Mouse (Mus musculus): ENCODE results near the gene Snx10.

The Snx10 gene

DNA sequence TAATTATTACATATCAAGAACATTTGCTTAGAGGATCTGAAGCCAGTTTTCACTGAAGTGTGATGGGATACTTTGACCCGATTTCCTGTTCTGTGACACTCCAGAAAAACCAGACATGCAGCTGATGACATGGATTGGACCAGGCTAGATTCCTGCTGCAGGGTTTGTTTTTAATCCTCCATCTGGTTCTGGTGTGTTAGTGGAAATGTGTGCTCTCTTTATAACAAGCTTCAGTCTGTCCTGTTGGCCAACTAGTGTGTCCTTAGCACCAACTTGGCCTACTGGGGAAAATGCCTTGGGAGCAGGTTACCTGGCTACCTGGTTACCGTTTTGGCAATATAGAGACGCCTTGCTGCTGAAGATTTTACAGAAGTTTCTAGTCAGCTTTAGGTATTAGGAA lies 63.6 kb downstream of the Snx10 start:
- no peak for DNase-seq

DNA sequence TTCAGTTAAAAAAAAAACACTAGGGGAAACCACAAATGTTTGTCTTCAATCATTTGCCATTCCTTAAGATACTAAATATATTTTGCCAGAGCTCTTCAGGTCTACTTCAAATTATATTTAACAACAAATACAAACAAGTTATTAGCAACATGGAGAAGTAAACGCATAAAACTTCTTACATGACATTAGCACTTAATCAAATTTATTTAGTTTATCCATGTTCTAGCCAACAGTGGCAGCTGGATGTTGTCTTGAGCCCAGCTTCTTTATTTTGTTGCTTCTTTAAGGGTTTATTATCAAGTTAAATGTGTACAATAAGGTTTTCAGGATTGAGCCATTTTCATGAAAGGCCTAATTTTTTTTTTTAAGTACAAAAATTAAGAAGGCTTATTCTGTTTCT lies 67.6 kb downstream of the Snx10 start:
- no peak for DNase-seq

DNA sequence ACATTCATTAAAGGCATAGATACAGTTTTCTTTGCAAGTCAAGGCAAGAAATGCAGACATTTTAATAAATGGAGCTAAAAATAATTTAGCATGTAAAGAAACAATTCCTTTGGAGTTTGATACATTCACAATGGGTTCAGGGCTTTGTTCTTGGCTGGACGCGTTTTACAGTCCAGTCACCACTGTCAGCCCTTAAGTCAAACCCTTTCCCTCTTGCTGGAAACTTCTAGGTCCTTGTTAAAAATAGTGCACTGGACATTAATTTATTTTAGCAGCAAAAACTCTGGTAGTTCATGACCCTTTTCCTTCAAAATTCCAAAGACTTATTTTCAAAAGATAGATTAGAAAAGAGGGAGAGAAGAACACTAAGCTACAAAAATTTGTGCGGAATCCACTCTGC lies 68.1 kb downstream of the Snx10 start:
- no peak for DNase-seq

DNA sequence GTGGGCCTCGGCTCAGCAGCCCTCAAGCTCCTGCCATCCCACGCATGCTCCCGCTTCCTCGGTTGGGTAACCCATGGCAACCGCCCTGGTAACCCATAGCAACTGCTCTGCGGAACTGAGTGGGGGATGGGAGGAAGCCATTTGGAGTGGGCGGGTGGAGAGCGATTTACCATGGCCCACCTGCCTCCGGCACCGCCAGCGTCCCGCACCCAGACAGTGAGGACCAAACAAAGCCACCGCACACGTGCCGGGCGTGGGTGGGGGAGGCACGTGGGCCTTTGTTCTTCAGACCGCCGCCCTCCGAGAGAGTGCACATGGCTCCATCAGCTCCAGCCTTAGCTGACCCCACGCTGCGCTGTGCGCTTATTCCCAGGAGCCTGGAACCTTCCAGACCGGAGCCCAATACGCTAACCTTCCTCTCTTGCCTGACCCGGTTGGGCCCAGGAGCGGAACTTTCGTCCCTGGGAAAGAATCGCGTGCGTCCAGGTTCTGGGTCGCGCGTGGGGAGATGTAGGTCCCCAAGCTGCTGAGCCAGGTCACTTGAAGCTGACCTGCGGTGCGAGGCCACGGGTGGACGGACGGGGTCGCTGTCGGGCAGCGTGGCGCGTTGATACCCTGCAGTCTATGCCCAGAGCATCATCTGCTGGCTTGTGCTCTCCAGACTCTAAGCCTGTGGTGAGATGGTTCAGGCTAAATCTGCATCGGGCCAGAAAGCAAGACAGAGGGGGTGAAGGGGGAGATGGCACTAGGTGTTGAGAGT lies 68.8 kb downstream of the Snx10 start:
- DNase-seq = peak; percentile 73

DNA sequence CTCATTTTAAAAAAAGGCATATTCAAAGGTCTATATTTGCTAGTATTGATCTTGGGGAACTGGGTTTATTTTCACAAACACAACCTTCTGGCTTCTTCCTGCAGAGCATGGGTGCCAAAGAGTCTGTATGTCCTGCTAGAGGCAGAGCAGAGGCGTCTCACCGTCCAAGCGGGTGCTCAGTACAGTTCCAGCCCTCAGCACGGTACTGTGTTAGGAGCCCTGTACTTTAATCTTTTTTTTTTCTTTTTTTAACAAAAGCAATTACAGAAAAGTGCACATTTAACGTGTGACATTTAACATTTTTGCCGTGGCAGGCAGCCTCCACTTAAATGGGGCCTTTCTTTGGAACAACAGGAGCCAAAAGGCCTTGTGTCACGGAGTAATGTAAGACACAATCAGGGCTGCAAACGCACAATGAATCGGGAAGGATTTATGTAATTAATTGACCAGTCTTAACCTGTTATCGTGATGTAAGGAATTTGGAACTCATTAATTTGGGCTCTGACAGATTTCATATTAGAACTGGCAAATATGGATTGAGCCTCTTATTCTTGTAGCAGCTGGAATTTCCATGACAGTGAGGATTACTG lies 69.8 kb downstream of the Snx10 start:
- no peak for DNase-seq

DNA sequence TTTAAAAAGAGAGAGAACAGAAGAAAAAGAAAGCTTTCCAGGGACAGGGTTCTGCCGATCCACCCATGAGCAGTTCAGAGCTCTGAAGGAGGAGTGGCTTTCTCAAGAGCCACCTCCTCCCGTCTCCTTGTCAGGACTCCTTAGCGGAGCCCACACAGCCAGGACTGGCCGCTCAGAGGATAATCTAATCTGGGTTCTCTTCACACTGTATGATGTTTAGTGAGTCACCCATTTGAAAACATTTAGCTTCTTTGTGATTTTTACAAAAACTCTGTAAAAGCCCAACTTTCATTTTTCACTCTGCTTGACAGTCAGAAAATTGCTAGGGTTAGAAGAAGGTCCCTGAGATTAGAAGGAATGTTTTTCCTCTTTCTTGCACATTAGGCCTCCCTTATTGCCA lies 70.8 kb downstream of the Snx10 start:
- DNase-seq = no peak

DNA sequence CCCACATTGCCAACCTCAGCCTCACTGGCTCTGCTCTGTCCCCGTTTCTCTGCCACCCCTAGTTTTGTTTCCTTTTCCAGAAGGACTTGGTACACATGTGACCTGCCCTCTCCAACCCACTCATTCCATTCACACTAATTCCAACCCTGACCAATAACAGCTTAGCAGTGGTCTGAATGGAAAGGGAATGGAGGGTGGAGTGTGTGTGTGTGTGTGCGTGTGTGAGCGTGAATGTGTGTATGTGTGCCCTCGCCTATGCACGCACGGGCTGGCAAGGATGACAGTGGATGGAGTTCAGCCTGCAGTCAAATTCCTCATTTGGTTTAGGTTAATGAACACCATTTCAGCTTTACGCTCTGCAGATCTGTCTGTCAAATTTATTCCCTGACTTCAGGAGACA lies 74.4 kb downstream of the Snx10 start:
- no peak for DNase-seq

DNA sequence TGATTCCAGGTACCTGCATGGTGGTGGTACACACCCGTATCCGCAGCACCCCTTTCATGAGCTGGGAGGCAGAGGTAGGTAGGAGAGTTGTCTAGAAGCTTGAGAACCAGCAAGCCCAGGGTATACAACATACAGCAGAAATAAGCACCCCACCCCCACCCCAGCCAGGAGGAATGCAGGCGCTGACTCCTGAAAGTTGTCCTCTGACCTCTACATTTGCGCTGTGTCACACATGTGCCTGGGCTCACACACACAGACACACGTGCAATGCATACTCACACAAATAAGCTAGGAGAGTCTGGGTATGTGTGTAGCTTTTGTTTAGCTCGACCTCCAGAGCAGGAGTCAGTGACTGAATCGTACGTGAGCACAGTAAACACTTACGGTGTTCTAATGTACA lies 76.7 kb downstream of the Snx10 start:
- DNase-seq = no peak

DNA sequence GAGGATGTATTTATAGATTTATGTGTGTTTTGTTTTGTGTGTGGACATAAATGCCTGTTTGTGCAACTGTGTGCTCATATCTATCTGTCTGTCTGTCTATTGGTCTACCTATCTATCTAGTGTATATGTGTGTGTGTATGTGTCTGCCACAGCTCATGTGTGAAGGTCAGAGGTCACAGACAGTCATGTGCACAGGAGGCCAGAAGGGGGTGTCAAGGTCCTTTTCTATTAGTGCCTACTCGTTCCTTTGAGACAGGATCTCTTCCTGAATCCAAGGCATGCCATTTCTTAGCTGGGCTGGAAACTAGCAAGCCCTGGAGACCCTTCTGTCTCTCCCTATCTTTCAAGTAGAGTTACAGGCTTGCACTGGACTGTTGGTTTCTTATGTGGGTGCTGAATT lies 78.6 kb downstream of the Snx10 start:
- DNase-seq = no peak

DNA sequence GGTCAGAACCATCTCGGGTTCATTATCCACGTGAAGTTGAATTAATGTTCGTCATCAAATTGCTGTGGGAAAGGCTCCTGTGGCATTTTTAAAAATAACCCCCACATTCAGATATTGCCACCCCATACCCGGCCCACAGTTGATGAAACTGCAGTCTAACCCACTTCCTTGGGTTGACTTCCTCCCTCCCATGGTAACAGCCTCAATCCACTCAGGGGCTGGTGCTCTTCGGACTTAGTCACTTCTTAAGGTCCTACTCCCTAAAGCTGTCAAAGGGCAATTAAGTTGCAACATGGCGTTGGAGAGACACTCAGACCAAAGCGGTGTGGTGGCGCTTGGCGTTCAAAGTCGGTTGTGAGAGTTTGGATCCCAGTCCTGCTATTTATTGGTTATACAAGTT lies 80.0 kb downstream of the Snx10 start:
- DNase-seq = no peak

DNA sequence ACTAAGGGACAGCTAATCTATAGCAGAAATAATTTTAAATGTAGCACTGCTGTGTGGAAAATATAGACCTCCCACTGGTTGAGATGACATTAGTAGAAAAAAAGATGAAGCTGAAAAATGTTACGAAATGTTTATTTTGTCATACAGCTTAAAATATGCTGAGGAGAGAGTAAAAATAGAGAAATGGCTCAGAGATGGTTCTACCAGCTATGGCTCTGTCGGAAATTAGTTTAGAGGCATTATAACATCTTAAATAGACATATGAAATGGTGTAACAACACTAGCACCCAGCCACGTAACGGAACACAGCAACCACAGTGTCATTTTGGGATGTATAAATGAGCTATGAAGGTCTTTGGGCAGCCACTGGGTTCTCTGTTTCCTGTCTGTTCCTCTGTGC lies 82.5 kb downstream of the Snx10 start:
- DNase-seq = no peak

DNA sequence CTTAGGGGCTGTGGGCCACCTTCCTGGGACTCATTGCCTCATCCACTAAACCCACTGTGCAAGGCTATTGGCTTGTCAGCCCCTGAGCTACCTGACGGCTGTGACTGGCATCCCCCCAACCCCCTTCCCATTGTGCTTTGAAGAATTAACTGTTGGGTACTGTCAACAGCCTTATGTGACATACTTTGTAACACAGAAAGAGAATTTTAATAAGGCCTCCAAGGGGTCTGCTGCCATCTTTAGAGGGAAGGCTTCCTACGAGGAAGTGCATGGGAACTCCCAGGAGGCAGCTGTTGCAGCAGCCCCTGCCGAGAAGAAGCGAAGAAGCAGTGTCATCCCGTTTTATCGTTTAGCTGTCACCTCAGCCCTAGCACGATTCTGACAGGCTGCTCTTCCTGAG lies 83.1 kb downstream of the Snx10 start:
- DNase-seq = no peak

DNA sequence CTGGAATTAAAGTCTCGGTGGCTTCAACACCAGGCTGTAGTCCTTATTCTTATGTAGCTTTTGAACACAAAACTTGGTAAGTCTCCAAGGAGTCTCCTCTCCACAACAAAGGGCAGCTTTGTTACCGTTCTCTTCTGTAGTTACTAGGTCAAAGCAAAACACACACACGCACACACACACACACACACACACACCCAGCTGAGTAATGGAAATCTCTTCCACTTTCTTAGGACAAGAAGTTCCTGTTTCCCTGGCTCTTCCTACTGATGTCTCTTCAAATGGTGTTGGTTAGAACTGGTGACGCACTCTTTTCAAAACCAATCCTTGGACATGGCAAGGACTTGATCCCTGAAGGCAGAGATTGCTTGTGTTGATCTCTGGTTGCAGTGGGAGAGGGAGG lies 87.9 kb downstream of the Snx10 start:
- no peak for DNase-seq

DNA sequence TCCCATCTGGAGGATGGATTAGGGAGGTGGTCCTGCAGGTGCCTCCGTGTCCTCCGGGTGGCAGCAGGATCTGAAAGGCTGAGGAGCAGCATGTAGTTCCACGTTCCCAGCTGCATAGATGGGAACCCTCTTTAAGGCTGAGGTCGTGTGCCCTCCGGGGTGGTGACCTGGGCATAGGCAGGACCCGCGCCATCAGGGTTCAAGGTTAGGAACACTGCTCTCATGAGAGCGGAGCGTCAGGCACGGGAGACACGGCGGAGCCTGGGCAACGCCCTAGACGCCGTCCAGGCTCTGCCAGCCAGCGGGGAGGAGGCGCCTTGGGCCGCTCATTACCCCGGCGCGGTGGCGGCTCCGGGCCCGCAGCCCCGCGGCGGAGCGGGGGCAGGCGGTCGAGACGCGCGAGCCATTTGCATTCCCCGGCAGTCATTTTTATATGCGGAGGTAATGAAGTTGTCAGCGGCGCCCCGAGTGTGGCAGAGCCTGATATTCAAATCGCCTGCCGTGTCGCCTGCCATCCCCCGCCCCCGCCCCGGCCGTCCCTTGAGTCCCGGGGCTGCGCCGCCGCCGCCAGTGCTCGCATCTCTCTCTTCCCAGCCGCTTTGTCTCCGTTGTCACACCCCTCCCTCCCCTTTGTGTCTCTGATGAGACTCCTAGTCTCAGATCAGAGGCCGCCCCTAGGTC lies 88.8 kb downstream of the Snx10 start:
- DNase-seq = peak; percentile 37

DNA sequence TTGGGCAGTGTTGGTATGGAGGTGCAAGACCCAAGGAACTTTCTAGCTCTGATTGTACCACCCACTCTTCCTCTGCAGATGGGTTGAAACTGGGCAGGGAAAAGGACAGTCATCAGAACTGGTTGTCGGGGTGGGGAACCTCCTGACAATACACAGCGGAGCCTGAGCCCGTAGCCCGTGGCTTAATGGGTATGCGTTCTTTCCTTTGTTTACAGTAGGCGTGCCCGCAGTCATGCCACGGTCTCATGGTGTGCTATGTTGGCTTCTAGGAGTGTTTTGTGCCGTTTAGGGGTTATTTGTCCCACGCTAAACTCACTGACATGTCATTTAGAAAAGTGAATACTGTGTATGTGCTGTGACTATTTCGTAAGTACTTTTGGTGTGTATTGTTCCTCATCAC lies 90.0 kb downstream of the Snx10 start:
- no peak for DNase-seq

DNA sequence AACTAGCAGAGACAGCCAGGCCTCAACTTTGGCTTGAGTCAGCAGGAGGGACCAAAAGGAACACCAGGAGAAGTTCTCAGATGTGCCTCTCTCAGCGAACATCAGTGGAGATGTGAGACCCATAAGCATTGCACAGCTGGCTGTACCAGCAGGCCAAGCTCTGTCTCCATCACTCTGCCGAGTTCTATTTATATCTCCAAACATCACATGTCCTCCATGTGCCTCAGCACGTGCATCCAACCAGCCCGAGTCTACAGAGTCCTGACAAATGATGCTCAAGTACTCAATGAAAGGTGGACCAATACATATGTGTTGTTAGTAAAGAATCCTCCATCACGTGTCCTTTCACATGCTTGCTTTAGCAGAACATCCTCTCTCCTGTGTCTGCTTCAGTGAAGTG lies 103.1 kb downstream of the Snx10 start:
- DNase-seq = no peak

DNA sequence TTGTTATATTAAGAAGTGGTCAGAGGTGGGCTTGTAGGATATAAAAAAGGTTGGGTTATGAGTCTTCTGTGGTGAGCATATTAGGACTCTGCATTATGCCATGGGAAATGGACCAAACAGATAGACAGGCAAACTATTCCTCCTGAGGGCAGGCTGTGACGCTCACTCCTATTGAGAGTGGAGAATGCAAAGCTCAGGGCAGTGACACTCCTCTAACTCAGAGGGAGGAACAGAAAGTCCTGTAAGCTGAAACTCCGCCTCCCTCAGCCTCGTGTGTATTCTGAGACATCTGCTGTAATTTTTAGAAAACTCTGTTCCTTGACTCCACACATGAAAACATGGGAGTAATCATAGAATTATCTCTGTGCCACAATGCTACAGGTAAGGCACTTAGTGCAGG lies 106.0 kb downstream of the Snx10 start:
- DNase-seq = no peak

DNA sequence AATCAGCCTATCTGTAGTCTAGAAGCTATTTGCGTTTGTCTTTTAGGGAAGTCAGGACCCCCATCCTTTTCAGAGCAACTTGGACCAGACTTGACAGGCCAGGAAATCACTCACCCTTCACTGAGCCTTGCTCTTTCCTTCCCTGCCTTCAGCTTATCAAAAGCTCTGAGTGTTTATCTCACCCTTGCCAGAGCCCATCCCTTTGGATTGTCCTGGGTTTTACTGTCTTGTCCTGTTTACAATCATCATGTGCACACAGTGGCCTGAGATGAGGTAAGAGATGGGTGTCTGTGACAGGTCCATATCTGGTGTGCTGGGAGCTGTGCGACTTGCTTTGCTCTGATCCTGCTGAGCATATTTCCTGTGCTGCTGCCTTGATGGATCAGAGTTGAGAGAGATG lies 106.5 kb downstream of the Snx10 start:
- DNase-seq = no peak

DNA sequence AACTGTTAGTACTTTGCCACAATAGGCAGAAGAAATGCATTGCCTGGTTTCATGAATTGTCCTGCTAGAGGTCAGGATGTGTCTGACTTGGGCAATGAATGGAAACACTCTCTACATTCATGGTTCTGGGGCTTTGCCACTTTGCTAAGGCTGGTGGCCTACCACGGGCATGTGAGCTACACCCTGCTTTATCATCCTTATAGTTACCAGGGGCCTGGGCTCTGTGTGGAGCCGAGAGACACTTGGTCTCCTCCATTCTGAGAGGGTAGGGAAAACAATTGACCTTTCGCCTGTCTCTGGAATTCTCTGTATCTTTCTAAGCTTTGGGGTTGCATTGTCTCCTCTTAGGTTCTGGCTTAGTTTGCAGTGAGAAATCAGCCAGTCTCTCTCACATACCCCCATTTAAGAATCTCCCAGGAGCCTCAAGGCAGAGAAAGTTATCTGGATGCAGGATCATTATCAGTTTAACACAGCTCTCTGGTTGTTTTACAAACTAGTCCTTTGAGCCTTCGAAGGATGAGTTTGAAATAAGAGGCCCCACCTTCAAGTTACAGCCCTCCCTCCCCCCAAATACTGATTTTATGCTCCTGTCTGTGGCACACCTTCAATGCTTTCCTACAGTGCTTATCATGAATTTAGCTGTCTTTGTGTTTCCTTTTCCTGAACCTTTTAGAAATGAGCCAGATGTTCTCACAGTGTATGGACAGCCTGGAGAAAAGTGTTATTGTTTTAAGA lies 109.4 kb downstream of the Snx10 start:
- DNase-seq = no peak

DNA sequence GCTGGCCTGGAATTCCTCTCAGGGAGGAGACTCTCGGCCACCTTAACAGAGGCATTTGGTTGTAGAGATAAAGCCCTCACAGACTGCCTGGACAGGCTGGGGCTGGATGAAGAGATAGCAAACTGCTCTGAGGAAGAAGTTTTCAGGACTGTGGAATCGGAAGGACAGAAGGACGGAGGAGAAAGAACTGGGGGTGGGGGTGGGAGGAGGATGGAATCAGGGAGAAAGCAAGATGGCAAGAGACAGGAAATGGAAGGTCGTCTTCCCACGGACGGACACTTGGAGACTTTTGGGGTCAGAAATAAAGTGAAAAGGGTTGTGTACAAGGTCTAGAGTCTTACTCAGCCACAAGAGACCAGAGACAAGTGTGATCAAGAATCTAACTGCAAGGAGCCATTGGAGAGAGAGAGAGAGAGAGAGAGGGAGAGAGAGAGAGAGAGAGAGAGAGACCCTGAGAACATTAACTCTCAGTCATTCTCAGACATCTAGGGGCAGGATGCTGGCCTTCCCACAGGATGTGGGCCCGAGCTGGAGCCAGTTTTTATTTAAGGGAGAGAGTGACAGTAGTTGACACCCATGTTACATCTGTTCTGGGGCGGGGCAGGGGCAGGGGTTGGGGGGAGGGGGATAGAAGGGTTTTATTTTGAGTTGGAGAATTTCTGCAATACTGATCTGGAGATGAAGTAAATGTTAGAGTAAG lies 110.1 kb downstream of the Snx10 start:
- DNase-seq = no peak

DNA sequence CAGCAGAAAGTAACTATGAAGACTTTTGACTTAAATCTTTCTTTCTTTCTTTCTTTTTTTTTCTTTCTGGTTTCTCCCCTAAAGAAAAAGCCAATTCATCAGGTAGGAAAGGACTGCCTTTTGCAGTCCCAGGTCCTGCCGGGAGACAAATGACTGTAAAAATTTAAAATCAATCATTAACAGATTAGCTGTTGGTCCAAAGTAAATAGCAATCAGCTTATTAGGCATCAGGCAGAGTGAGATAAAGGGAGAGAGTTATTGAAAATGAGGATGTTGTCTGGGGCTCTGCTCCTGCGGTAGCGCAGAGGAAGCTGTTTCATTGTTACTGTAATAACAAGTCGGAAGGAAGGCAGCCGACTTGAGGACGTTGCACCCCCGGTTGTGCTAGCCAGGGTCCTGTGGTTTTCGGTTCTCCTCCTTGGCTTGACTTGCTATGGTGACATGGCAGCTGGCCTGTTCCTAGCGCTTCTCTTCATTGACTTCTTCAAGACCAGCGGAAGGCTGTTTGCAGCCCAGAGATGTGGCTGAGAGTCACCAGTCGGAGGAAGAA lies 112.4 kb downstream of the Snx10 start:
- DNase-seq = peak; percentile 23
